Mouse (Mus musculus): Measurements from ENCODE around the gene Rbfox3. TPM values are rescaled to one million over a fixed set of nuclear protein-coding genes. Genes with fewer than 3 reads are reported as not detected.
A peak's percentile ranks its signal among the peaks of the same experiment; 100 is the strongest.

The Rbfox3 gene
- polyA plus RNA-seq, 1 experiment from 2014 or later, result 1.7 TPM

DNA sequence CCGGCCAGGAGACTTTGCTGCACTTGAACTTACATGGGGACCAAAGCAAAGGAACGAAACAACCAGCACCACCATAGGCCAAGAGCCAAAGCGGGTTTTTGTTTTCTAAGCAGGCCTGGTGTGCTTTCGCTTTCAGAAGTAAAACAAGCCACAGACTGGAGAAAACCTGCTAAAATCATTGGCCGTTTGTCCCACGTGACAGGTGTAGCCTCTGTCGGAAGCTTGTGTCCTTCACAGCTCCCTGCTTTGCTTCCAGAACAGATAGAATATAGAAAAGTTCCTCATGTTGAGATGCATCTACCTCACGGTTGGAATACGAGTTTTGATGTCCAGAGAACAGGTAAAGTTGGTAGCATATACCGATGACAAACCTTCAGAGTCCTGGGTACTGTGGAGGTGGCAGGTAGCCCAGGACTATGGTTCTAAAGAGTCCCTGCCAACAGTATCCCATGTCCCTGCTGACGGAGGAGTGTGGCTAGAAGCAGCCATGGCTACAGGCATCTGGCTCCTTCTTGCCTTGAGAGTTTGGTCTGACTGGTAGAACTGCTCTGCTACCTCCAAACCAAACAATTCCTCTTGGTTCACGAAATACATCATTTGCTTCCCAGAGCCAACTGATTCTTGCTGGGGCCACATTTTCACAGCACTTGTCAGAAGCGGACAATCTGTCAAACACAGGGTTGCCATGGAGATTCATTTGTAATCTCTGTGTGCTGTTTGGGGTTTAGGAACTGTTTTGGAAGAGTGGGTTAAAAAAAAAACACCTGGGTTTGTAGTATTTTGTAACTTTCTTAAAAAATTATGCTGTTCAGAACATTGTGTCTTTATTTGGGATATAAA is 258.8 kb downstream of the Rbfox3 start:
- H3K27me3 ChIP-seq (replicated peaks; ENCODE audit: control insufficient read depth, insufficient read depth, low read length), result no peaks in the 10 kb centered on the region
- ATAC-seq (replicated peaks; ENCODE audit: low FRiP score, low TSS enrichment, low read depth) (no peak), DNase-seq (ENCODE audit: low spot score) (no peak)
- H3K27ac ChIP-seq (ENCODE audit: low read depth), result no peak overlapping the region
- no peaks in the 10 kb centered on the region for H3K9me3 ChIP-seq (ENCODE audit: control insufficient read depth, low read length)
- H3K4me2 ChIP-seq (ENCODE audit: low read length), result no peak overlapping the region
- no peak overlapping the region for H3K9ac ChIP-seq (ENCODE audit: low read length)
- H3K4me1 ChIP-seq (replicated peaks; ENCODE audit: control insufficient read depth, insufficient read depth, low read length), result no peaks in the 10 kb centered on the region
- no peak overlapping the region for H3K4me3 ChIP-seq (ENCODE audit: low read depth, low read length)
- H3K36me3 ChIP-seq (ENCODE audit: control insufficient read depth, insufficient read depth, low read length), result no peaks in the 10 kb centered on the region
- WGBS, result 81% methylated on average over 13 of the region's 13 CpGs

DNA sequence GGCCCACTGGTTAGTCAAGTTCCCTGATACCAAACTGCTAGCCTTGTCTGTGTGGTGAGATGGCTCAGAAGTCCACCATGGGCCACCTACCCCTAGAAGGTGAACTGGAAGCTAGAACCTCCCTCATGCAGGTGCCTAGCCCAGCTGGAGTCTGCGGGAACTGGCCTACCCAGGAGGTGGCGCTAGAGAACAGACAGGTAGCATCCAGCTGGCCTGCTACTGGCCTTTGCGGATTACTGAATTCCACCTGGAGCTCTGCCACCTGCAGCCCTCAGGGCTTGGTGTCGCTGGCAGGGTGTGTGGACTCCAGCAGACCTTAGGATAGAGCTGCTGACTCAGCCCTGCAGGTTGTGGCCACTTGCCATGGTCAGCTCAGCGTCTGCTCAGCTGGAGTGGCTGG is 263.0 kb downstream of the Rbfox3 start:
- no peaks in the 10 kb centered on the region for H3K4me1 ChIP-seq (replicated peaks; ENCODE audit: control insufficient read depth, insufficient read depth, low read length)
- no peaks in the 10 kb centered on the region for H3K36me3 ChIP-seq (ENCODE audit: control insufficient read depth, insufficient read depth, low read length)
- WGBS, result 21% methylated on average over 5 of the region's 5 CpGs
- no peak overlapping the region for H3K4me3 ChIP-seq (ENCODE audit: low read depth, low read length)
- peak; percentile 71 for DNase-seq (ENCODE audit: low spot score)
- ATAC-seq (replicated peaks; ENCODE audit: low FRiP score, low TSS enrichment, low read depth), result no peak
- no peak overlapping the region for H3K9ac ChIP-seq (ENCODE audit: low read length)
- H3K27me3 ChIP-seq (replicated peaks; ENCODE audit: control insufficient read depth, insufficient read depth, low read length), result no peaks in the 10 kb centered on the region
- H3K4me2 ChIP-seq (ENCODE audit: low read length), result no peak overlapping the region
- no peak overlapping the region for H3K27ac ChIP-seq (ENCODE audit: low read depth)
- H3K9me3 ChIP-seq (ENCODE audit: control insufficient read depth, low read length), result no peaks in the 10 kb centered on the region

DNA sequence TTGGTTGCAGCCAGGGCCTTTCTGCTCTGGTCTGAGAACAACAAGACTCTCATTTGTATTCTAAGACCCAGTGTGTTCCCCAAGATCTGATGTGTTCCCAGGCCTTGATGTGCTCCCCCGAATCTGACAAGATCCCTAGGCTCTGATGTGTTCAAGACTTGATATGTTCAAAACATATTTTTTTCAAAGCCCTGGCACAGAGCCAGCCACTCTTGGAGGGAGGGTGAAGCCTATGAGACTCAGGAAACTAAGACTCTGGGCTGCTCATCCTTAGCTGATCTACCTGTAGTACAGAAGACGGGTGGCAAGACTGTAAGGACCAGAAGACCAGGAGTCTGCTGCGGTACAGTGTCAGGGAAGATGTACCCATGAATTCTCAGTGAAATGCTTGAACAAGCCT is 264.5 kb downstream of the Rbfox3 start:
- Histone ChIP-seq H3K4me2 (ENCODE audit: low read length) (no peak overlapping the region), H3K4me3 (ENCODE audit: low read depth, low read length) (no peak overlapping the region), H3K4me1 (replicated peaks; ENCODE audit: control insufficient read depth, insufficient read depth, low read length) (no peaks in the 10 kb centered on the region), H3K9ac (ENCODE audit: low read length) (no peak overlapping the region), H3K27me3 (replicated peaks; ENCODE audit: control insufficient read depth, insufficient read depth, low read length) (no peaks in the 10 kb centered on the region), H3K9me3 (ENCODE audit: control insufficient read depth, low read length) (no peaks in the 10 kb centered on the region), H3K27ac (ENCODE audit: low read depth) (no peak overlapping the region), H3K36me3 (ENCODE audit: control insufficient read depth, insufficient read depth, low read length) (no peaks in the 10 kb centered on the region)
- no peak for DNase-seq (ENCODE audit: low spot score)
- no peak for ATAC-seq (replicated peaks; ENCODE audit: low FRiP score, low TSS enrichment, low read depth)
- WGBS, result 85% methylated on average over 3 of the region's 3 CpGs

DNA sequence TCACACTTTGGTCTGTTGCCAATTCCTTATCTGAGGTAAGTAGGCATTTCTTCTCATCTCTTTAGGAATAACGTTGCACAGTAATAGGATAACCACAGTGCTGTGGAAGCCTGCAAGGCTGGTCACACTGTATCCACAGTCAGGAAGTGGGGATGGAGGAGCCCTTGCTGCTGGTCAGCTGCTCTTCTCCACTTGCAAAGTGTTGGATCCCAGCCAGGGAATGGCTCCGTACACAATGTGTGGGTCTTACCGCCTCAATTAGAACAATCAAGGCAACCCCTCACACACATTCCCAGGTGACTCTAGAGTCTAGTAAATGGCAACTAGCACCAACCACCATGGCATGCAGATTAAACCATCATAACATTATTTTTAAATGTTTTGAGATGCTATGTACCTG is 266.2 kb downstream of the Rbfox3 start:
- ATAC-seq (replicated peaks; ENCODE audit: low FRiP score, low TSS enrichment, low read depth) (no peak), DNase-seq (ENCODE audit: low spot score) (no peak)
- no peaks in the 10 kb centered on the region for H3K9me3 ChIP-seq (ENCODE audit: control insufficient read depth, low read length)
- no peak overlapping the region for H3K4me2 ChIP-seq (ENCODE audit: low read length)
- H3K27ac ChIP-seq (ENCODE audit: low read depth), result no peak overlapping the region
- 80% methylated on average over 3 of the region's 3 CpGs for WGBS
- no peak overlapping the region for H3K4me3 ChIP-seq (ENCODE audit: low read depth, low read length)
- no peaks in the 10 kb centered on the region for H3K4me1 ChIP-seq (replicated peaks; ENCODE audit: control insufficient read depth, insufficient read depth, low read length)
- H3K36me3 ChIP-seq (ENCODE audit: control insufficient read depth, insufficient read depth, low read length), result no peaks in the 10 kb centered on the region
- no peaks in the 10 kb centered on the region for H3K27me3 ChIP-seq (replicated peaks; ENCODE audit: control insufficient read depth, insufficient read depth, low read length)
- no peak overlapping the region for H3K9ac ChIP-seq (ENCODE audit: low read length)

GRCm38 (mm10) chr11:118640706-118641105 is 270.7 kb downstream of the Rbfox3 start:
- no peak overlapping the region for H3K9ac ChIP-seq (ENCODE audit: low read length)
- H3K4me1 ChIP-seq (replicated peaks; ENCODE audit: control insufficient read depth, insufficient read depth, low read length), result no peaks in the 10 kb centered on the region
- no peaks in the 10 kb centered on the region for H3K9me3 ChIP-seq (ENCODE audit: control insufficient read depth, low read length)
- H3K27ac ChIP-seq (ENCODE audit: low read depth), result no peak overlapping the region
- H3K4me3 ChIP-seq (ENCODE audit: low read depth, low read length), result no peak overlapping the region
- no peaks in the 10 kb centered on the region for H3K36me3 ChIP-seq (ENCODE audit: control insufficient read depth, insufficient read depth, low read length)
- ATAC-seq (replicated peaks; ENCODE audit: low FRiP score, low TSS enrichment, low read depth) (no peak), DNase-seq (ENCODE audit: low spot score) (no peak)
- no peak overlapping the region for H3K4me2 ChIP-seq (ENCODE audit: low read length)
- 84% methylated on average over 4 of the region's 4 CpGs for WGBS
- H3K27me3 ChIP-seq (replicated peaks; ENCODE audit: control insufficient read depth, insufficient read depth, low read length), result no peaks in the 10 kb centered on the region

DNA sequence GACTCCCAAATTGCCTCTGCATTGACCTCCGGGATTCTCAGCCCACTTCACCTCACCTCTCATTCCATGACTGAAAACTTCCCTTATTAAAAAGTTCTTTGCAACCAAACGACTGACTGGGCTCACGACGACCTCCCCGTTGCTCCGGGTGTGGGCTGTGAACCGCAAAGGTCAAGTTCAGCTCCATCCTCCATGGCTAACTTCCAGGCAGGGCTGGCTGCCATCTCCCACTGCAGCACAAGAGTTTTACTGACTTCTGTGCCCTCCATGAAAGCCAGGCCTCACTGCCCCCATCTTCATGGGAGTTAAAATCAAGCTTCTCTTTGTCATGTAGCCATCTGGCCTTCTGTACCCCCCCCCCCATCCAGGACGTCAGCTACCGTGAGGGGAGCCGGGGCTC is 273.7 kb downstream of the Rbfox3 start:
- Histone ChIP-seq H3K9me3 (ENCODE audit: control insufficient read depth, low read length) (no peaks in the 10 kb centered on the region), H3K36me3 (ENCODE audit: control insufficient read depth, insufficient read depth, low read length) (no peaks in the 10 kb centered on the region), H3K4me3 (ENCODE audit: low read depth, low read length) (no peak overlapping the region), H3K4me1 (replicated peaks; ENCODE audit: control insufficient read depth, insufficient read depth, low read length) (no peaks in the 10 kb centered on the region), H3K27ac (ENCODE audit: low read depth) (no peak overlapping the region), H3K4me2 (ENCODE audit: low read length) (no peak overlapping the region), H3K9ac (ENCODE audit: low read length) (no peak overlapping the region), H3K27me3 (replicated peaks; ENCODE audit: control insufficient read depth, insufficient read depth, low read length) (no peaks in the 10 kb centered on the region)
- DNase-seq (ENCODE audit: low spot score) (no peak), ATAC-seq (replicated peaks; ENCODE audit: low FRiP score, low TSS enrichment, low read depth) (no peak)
- WGBS, result 85% methylated on average over 10 of the region's 10 CpGs

- no peaks in the 10 kb centered on the region for H3K27me3 ChIP-seq (replicated peaks; ENCODE audit: control insufficient read depth, insufficient read depth, low read length)
- no peaks in the 10 kb centered on the region for H3K36me3 ChIP-seq (ENCODE audit: control insufficient read depth, insufficient read depth, low read length)
- H3K27ac ChIP-seq (ENCODE audit: low read depth), result no peak overlapping the region
- H3K9me3 ChIP-seq (ENCODE audit: control insufficient read depth, low read length), result no peaks in the 10 kb centered on the region
- no peak overlapping the region for H3K4me2 ChIP-seq (ENCODE audit: low read length)
- H3K9ac ChIP-seq (ENCODE audit: low read length), result no peak overlapping the region
- WGBS, result 54% methylated on average over 8 of the region's 8 CpGs
- H3K4me1 ChIP-seq (replicated peaks; ENCODE audit: control insufficient read depth, insufficient read depth, low read length), result no peaks in the 10 kb centered on the region
- no peak overlapping the region for H3K4me3 ChIP-seq (ENCODE audit: low read depth, low read length)
- DNase-seq (ENCODE audit: low spot score) (peak; percentile 55), ATAC-seq (replicated peaks; ENCODE audit: low FRiP score, low TSS enrichment, low read depth) (no peak)
Observed at GRCm38 (mm10) chr11:118634647-118635046, 276.8 kb downstream of the Rbfox3 start.

DNA sequence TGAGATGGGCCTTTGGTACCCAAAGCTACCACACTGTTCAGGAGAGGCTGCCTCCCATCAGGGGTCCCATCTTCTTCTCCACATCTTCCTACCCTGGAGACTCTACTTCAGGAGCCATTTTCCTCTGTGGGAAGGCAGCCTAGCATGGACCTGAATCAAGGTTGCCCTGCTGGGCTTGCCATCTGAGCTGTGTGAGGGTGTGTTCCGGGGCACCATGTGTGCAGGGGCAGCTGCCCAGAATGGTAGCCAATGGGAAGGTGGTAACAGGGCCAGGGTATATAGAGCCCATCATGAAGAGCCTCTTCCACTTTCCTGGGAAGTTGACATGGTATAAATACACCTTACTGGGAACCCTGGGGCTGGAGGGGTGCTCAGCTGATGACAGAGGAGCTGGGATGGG is 281.7 kb downstream of the Rbfox3 start:
- ATAC-seq (replicated peaks; ENCODE audit: low FRiP score, low TSS enrichment, low read depth) (no peak), DNase-seq (ENCODE audit: low spot score) (no peak)
- no peaks in the 10 kb centered on the region for H3K9me3 ChIP-seq (ENCODE audit: control insufficient read depth, low read length)
- H3K4me3 ChIP-seq (ENCODE audit: low read depth, low read length), result no peak overlapping the region
- H3K27me3 ChIP-seq (replicated peaks; ENCODE audit: control insufficient read depth, insufficient read depth, low read length), result no peaks in the 10 kb centered on the region
- H3K4me1 ChIP-seq (replicated peaks; ENCODE audit: control insufficient read depth, insufficient read depth, low read length), result no peaks in the 10 kb centered on the region
- H3K27ac ChIP-seq (ENCODE audit: low read depth), result no peak overlapping the region
- H3K4me2 ChIP-seq (ENCODE audit: low read length), result no peak overlapping the region
- H3K36me3 ChIP-seq (ENCODE audit: control insufficient read depth, insufficient read depth, low read length), result no peaks in the 10 kb centered on the region
- 87% methylated on average over 1 of the region's 1 CpGs for WGBS
- no peak overlapping the region for H3K9ac ChIP-seq (ENCODE audit: low read length)

DNA sequence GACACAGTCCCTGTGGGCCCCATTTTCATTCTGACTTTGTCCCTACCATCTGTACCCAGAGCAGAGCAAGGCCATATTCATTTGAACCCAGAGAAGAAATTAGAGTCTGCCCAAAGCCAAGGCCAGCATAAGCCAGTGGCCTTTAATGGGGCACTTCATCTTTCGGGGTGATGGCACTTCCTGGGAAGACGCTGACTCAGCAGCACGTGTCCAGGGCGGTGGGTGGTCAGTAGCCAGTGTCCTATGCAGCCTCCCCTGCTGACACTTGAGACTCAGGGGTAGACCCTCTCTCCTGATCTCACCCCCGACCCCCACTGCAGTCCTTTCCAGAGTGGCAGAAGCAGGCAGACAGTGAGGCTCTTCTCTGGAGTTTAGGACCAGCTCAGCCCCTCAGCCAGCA is 283.9 kb downstream of the Rbfox3 start:
- DNase-seq (ENCODE audit: low spot score) (no peak), ATAC-seq (replicated peaks; ENCODE audit: low FRiP score, low TSS enrichment, low read depth) (no peak)
- H3K4me1 ChIP-seq (replicated peaks; ENCODE audit: control insufficient read depth, insufficient read depth, low read length), result no peaks in the 10 kb centered on the region
- no peak overlapping the region for H3K4me2 ChIP-seq (ENCODE audit: low read length)
- no peak overlapping the region for H3K4me3 ChIP-seq (ENCODE audit: low read depth, low read length)
- no peak overlapping the region for H3K9ac ChIP-seq (ENCODE audit: low read length)
- H3K27ac ChIP-seq (ENCODE audit: low read depth), result no peak overlapping the region
- WGBS, result 58% methylated on average over 5 of the region's 5 CpGs
- H3K27me3 ChIP-seq (replicated peaks; ENCODE audit: control insufficient read depth, insufficient read depth, low read length), result no peaks in the 10 kb centered on the region
- H3K36me3 ChIP-seq (ENCODE audit: control insufficient read depth, insufficient read depth, low read length), result no peaks in the 10 kb centered on the region
- H3K9me3 ChIP-seq (ENCODE audit: control insufficient read depth, low read length), result no peaks in the 10 kb centered on the region

Measured in intestine, embryonic 14.5 days (tissue).